Mouse (Mus musculus) lung, embryonic 14.5 days (tissue): ENCODE results near the gene Sin3a. TPM values are rescaled to one million over a fixed set of nuclear protein-coding genes. Genes with fewer than 3 reads are reported as not detected.

ENCODE experiments used
- ATAC-seq: fragments of 200-750 bp; cut with Nextera tagmentation; 2 replicates; pipeline ENCODE4 v1.8.0; 2017; ENCODE audit warnings: mild to moderate bottlenecking, moderate TSS enrichment, moderate library complexity; ENCODE audit not compliant: insufficient read depth
- DNase-seq: peaks from one replicate; pipeline ENCODE4 v3.0.0-alpha.2; 2015
- H3K27ac ChIP-seq: fragments of 300-500 bp; sonication (generic); 2 replicates; pipeline ENCODE4 v1.5.1; 2014; ENCODE audit warnings: low read depth, mild to moderate bottlenecking, moderate library complexity
- H3K27me3 ChIP-seq: fragments of 300-500 bp; sonication (generic); 2 replicates; pipeline ENCODE4 v1.6.1; 2014; ENCODE audit warnings: low read length, control low read depth; ENCODE audit not compliant: insufficient read depth
- H3K36me3 ChIP-seq: fragments of 300-500 bp; sonication (generic); 2 replicates; pipeline ENCODE4 v1.6.1; 2014; ENCODE audit warnings: control low read depth; ENCODE audit not compliant: insufficient read depth
- H3K4me1 ChIP-seq: fragments of 300-500 bp; sonication (generic); 2 replicates; pipeline ENCODE4 v1.6.1; 2014; ENCODE audit warnings: antibody characterized with exemption, control low read depth; ENCODE audit not compliant: insufficient read depth
- H3K4me2 ChIP-seq: fragments of 300-500 bp; sonication (generic); 2 replicates; pipeline ENCODE4 v1.6.1; 2014; ENCODE audit warnings: mild to moderate bottlenecking
- H3K4me3 ChIP-seq: fragments of 300-500 bp; sonication (generic); 2 replicates; pipeline ENCODE4 v1.5.1; 2014; ENCODE audit warnings: low read depth, low read length
- H3K9ac ChIP-seq: fragments of 300-500 bp; sonication (generic); 2 replicates; pipeline ENCODE4 v1.6.1; 2014
- H3K9me3 ChIP-seq: fragments of 300-500 bp; sonication (generic); 2 replicates; pipeline ENCODE4 v1.6.1; 2016; ENCODE audit warnings: low read depth, low read length, control low read depth
- CTCF ChIP-seq: IDR thresholded peaks from 2 replicates; pipeline ENCODE4 v1.5.1; 2016; ENCODE audit warnings: antibody characterized with exemption, low read depth
- WGBS: fragments of 180-500 bp; shearing (Covaris S2); extraction: QIAGEN DNeasy Blood & Tissue Kit; methylation state at CpG from one replicate; pipeline ENCODE4 v1.1.7; 2014; 5-methylcytosine and 5-hydroxymethylcytosine counted together
- polyA plus RNA-seq: library from polyadenylated mRNA; unstranded; fragments of >200 nt; fragmentation: Nextera tagmentation; extraction: Ambion mirVana; gene quantifications from 2 replicates; pipeline ENCODE4 v1.2.1, GENCODE M21; 2014

Gene Sin3a
- polyA plus RNA-seq, 1 experiment from 2014 or later, result 52.1 TPM

DNA sequence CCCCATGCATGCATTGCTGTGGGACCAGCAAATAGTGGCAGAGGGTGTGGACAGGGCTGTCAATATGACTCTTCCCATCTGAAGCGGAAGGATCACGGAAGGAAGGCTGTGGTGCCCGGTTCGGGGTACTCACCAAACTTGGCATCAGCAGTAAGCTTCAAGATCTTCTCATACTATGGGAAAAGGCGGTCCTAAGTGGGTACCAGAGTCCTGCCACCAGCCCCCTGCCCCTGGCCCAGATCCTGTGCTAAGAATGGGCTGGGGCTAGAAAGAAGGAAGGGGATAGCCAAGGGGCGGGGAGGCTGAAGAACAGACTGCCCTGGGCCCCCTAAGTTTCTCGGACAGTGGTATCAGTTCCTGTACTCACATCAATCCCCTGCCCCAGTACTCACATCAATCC lies 84.5 kb downstream of the Sin3a start:
- Histone ChIP-seq H3K4me3 (no peak overlapping the region), H3K27ac (no peak overlapping the region), H3K9ac (no peak overlapping the region), H3K4me2 (no peak overlapping the region), H3K9me3 (no peaks in the 10 kb centered on the region), H3K27me3 (no peaks in the 10 kb centered on the region), H3K4me1 (no peaks in the 10 kb centered on the region), H3K36me3 (0 out of 2 replicates have a peak, but pooled peaks cover 9% of the 10 kb centered on the region)
- no peak for DNase-seq
- no peak for ATAC-seq
- 90% methylated on average over 7 of the region's 7 CpGs for WGBS
- TF ChIP-seq CTCF, result no peak

DNA sequence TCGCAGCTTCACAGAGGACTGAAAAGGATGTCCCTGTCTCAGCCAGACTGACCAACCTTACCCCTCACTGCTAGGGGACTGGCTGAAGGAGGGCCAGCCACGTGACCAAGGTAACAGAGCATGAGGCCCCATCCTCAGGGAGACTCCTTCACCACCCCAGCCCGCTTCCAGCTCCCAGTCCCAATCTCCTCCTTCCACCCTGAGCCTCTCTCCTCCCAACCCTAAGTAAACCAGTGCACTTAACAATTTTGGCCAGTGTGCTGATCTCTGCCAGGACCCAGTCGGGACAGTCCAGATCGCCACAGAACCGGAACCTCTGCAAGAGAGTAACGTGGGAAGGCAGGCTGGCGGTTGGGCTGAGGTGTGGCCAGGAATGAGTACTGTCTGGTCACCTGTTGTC lies 85.0 kb downstream of the Sin3a start:
- Histone ChIP-seq H3K4me1 (no peaks in the 10 kb centered on the region), H3K27me3 (no peaks in the 10 kb centered on the region), H3K9me3 (no peaks in the 10 kb centered on the region), H3K4me2 (peak overlapping the region; percentile 91), H3K4me3 (no peak overlapping the region), H3K36me3 (0 out of 2 replicates have a peak, but pooled peaks cover 9% of the 10 kb centered on the region), H3K9ac (no peak overlapping the region), H3K27ac (no peak overlapping the region)
- TF ChIP-seq CTCF, result no peak
- WGBS, result 86% methylated on average over 8 of the region's 8 CpGs
- DNase-seq (no peak), ATAC-seq (no peak)

DNA sequence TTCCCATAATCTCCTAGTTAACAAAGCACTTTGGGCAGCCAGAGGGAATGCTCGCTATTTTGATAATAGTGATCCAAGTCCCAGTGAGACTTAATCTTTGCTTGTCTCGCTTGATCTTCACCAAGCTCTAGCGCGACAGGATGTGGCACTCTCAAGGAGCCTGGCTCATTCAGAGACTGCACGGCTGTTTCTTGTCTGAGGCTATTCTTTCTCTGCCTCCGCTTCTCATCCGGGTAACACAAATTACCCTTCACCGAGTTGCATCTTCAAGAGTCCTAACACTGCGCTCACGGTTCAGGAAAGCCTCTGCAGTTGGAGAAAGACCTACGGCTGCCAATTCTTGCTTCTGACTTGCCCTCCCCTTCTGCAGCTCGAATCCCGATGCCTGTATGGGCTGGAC lies 85.7 kb downstream of the Sin3a start:
- no peaks in the 10 kb centered on the region for H3K9me3 ChIP-seq
- peak overlapping the region; percentile 64 for H3K9ac ChIP-seq
- 23% methylated on average over 13 of the region's 13 CpGs for WGBS
- peak overlapping the region; percentile 68 for H3K4me3 ChIP-seq
- no peak overlapping the region for H3K27ac ChIP-seq
- H3K4me2 ChIP-seq, result peak overlapping the region; percentile 91
- H3K4me1 ChIP-seq, result no peaks in the 10 kb centered on the region
- no peaks in the 10 kb centered on the region for H3K27me3 ChIP-seq
- H3K36me3 ChIP-seq, result 0 out of 2 replicates have a peak, but pooled peaks cover 9% of the 10 kb centered on the region
- ATAC-seq (no peak), DNase-seq (no peak)
- TF ChIP-seq CTCF, result no peak

DNA sequence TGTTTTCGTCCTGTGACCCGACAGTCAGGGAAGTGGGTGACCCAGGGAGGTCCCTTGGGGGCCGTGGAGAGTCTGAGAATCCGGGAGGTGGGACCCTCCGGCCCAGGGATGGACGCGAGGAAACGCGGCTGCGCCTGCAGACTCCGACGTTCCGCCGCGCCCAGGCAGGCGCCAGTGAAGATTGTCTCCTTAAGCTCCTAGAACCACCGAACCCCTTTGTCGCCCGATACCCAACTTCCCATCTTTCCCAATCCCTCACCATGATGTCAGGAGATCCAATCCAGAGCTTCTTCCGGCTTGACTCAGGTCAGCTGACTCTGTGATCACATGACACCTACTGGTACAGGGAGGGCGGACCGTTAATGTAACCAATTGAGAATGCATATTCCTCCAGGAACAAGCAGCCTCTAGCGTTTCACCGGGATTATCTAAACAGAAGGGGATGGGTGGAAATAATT lies 86.2 kb downstream of the Sin3a start, which contains the start of gene Commd4:
Gene Commd4 (minus strand): TSS at position 319 of the 458 bp plus-strand sequence.
- Histone ChIP-seq H3K4me3 (peak within 1 kb of the TSS; percentile 68), H3K27me3 (no peaks in the 10 kb centered on the region), H3K4me1 (no peaks in the 10 kb centered on the region), H3K27ac (no peak within 1 kb of the TSS), H3K9ac (peak within 1 kb of the TSS; percentile 64), H3K36me3 (0 out of 2 replicates have a peak, but pooled peaks cover 9% of the 10 kb centered on the region), H3K9me3 (no peaks in the 10 kb centered on the region), H3K4me2 (peak within 1 kb of the TSS; percentile 91)
- peak; percentile 92 for ATAC-seq
- WGBS, result under 1% methylated on average over 24 of the region's 24 CpGs
- peak; percentile 99 for DNase-seq
- TF ChIP-seq CTCF, result no peak

GRCm38 (mm10) chr9:57158506-57158905 lies 86.7 kb downstream of the Sin3a start:
- Histone ChIP-seq H3K4me1 (no peaks in the 10 kb centered on the region), H3K4me2 (peak overlapping the region; percentile 91), H3K27ac (no peak overlapping the region), H3K27me3 (no peaks in the 10 kb centered on the region), H3K36me3 (0 out of 2 replicates have a peak, but pooled peaks cover 9% of the 10 kb centered on the region), H3K4me3 (peak overlapping the region; percentile 68), H3K9ac (peak overlapping the region; percentile 35), H3K9me3 (no peaks in the 10 kb centered on the region)
- TF ChIP-seq CTCF, result no peak
- DNase-seq (no peak), ATAC-seq (peak; percentile 47)
- WGBS, result 37% methylated on average over 11 of the region's 11 CpGs

DNA sequence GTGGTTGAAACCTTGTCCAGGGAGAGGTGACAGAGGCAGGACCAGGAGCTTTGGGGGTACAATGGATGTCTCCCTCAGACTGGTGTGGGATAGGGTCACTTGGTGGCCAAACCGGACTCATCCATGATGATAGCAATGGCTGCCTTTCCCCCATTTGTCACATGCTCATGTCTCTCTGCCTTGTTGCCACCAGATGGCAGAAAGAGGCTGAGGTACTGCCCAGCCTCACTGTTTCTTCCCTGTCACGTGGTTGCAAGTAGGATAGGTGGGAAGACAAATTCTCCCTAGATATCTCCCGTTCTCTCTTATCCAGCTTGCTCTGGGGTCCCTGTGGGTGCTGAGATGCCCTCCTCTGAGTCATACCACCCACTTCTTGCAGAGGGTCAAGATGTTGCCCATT lies 90.7 kb downstream of the Sin3a start:
- Histone ChIP-seq H3K9me3 (no peaks in the 10 kb centered on the region), H3K9ac (no peak overlapping the region), H3K36me3 (no peaks in the 10 kb centered on the region), H3K27me3 (no peaks in the 10 kb centered on the region), H3K4me2 (no peak overlapping the region), H3K27ac (no peak overlapping the region), H3K4me1 (no peaks in the 10 kb centered on the region), H3K4me3 (no peak overlapping the region)
- 7% methylated on average over 3 of the region's 3 CpGs for WGBS
- peak; percentile 67 for TF ChIP-seq CTCF
- DNase-seq (peak; percentile 48), ATAC-seq (no peak)

- H3K4me1 ChIP-seq, result no peaks in the 10 kb centered on the region
- H3K4me2 ChIP-seq, result no peak overlapping the region
Measured at GRCm38 (mm10) chr9:57163137-57163536, 91.3 kb downstream of the Sin3a start.

More at GRCm38 (mm10) chr9:57163137-57163536, 91.3 kb downstream of the Sin3a start:
- Histone ChIP-seq H3K9me3 (no peaks in the 10 kb centered on the region), H3K36me3 (no peaks in the 10 kb centered on the region), H3K9ac (no peak overlapping the region), H3K27me3 (no peaks in the 10 kb centered on the region), H3K27ac (no peak overlapping the region), H3K4me3 (no peak overlapping the region)
- ATAC-seq, result no peak
- DNase-seq, result no peak
- WGBS, result 27% methylated on average over 2 of the region's 2 CpGs
- TF ChIP-seq CTCF, result no peak
